Mouse (Mus musculus): ENCODE measurements around the gene Myrfl. TPM values are rescaled to one million over a fixed set of nuclear protein-coding genes. Genes with fewer than 3 reads are reported as not detected.

Myrfl gene
- total RNA-seq, 2 experiments from 2014 or later = 0.81 to 1.1 TPM

- DNase-seq (ENCODE audit: low spot score) = no peak
- intact Hi-C loops (cut with DNase I) = no loop called here
Measured at GRCm38 (mm10) chr10:116730033-116730652, 166.6 kb downstream of the Myrfl start.

DNA sequence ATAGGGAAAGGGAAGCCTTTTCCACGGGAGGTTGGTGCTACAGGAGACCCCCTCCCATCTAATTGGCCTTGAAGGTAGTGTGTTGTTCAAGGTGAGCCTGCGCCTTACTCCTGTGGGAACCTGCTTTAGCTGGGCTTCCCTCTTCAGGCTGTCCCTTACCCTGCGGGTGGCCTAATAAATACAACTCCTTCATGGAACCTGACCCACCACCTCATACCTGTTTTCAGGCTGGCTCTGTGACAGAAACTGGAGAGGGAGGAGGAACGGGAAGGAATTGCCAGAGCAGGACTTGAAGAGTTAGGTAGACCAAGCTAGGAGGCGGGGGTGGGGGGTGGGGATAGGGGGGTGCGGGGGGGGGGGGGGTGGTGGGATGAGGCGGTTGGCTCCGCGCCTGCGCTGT, 167.9 kb downstream of the Myrfl start:
- DNase-seq (ENCODE audit: low spot score) = no peak

GRCm38 (mm10) chr10:116727702-116728298, 168.9 kb downstream of the Myrfl start:
- intact Hi-C loops (cut with DNase I) = no loop called here
- no peak for DNase-seq (ENCODE audit: low spot score)

More for the DNA sequence above, 167.9 kb downstream of the Myrfl start:
- intact Hi-C loops (cut with DNase I) = no loop called here

Other genes with a start within 250 kb of the Myrfl start
- 10 to 100 TPM; 85.5 to 87.9 TPM for gene Rab3ip, start 53.9 kb upstream of the Myrfl start, total RNA-seq (2021)
- gene Gm10271, start 75.7 kb upstream of the Myrfl start, total RNA-seq (2021) = not detected
- 1 to 10 TPM; 3.2 to 3.4 TPM for gene Best3, start 89.4 kb upstream of the Myrfl start, total RNA-seq (2021)
- 100 to 1,000 TPM; 175 to 176 TPM for gene Lrrc10, start 148.4 kb upstream of the Myrfl start, total RNA-seq (2021)
- 100 to 1,000 TPM; 129 to 137 TPM for gene Cct2, start 166.9 kb upstream of the Myrfl start, total RNA-seq (2021)

All from heart, postnatal 25 days (tissue).